Mouse (Mus musculus): Measurements from ENCODE around the gene Galnt10. TPM values are rescaled to one million over a fixed set of nuclear protein-coding genes. Genes with fewer than 3 reads are reported as not detected.

Galnt10 gene
- total and polyA plus RNA-seq, 3 experiments = 17.5 to 41.2 (median 21.4) TPM

- peak; percentile 87 for DNase-seq (ENCODE audit: low spot score)
- Histone ChIP-seq H3K4me3 (ENCODE audit: low read depth, low read length) (peak overlapping the region; percentile 61; the same call in 1 of the 2 replicates), H3K4me1 (ENCODE audit: insufficient read depth, low read depth, low read length) (peaks cover 79% of the 10 kb centered on the region), H3K27me3 (ENCODE audit: insufficient read depth, low read length) (no peaks in the 10 kb centered on the region), H3K36me3 (replicated peaks) (peaks cover 68% of the 10 kb centered on the region), H3K9me3 (replicated peaks) (no peaks in the 10 kb centered on the region)
- ATAC-seq (ENCODE audit: extremely low read depth, insufficient number of reproducible peaks, low FRiP score, poor library complexity, severe bottlenecking) = peak; percentile 77
- no peak for TF ChIP-seq TAL1 (conservative IDR thresholded peaks at IDR 0.05; ENCODE audit: low read depth, low read length)
- TF ChIP-seq GATA2 (IDR thresholded peaks at IDR 0.05; ENCODE audit: borderline replicate concordance, low read depth, low read length) = no peak
- no peak for TF ChIP-seq GATA1 (IDR thresholded peaks at IDR 0.05; ENCODE audit: borderline replicate concordance, low read length)
- TF ChIP-seq POLR2AphosphoS5 (IDR thresholded peaks at IDR 0.05; ENCODE audit: insufficient replicate concordance, low read depth, low read length) = no peak
- no peak for TF ChIP-seq CTCF (IDR thresholded peaks at IDR 0.05; ENCODE audit: low read depth, low read length)
These were observed 40.6 kb downstream of the Galnt10 start for GRCm38 (mm10) chr11:57685689-57686454.

DNA sequence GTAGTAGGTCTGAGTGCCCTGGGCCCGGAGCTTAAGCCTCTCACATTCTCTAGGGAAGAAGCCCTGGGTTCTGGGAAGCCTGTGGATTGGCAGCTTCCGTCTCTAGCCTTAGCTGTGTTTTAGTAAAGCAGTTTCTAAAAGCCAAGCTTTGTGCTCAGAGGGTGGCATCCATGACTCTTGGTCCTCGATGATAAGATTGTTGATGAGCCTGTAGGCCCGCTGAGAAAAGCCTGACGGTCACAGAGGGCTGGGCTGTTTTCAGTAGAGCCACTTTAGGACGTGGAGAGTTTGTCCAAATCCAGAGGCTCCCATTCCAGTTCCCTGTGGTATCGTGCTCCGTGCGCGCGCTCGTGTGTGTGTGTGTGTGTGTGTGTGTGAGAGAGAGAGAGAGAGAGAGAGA, 41.6 kb downstream of the Galnt10 start:
- no peak for ATAC-seq (ENCODE audit: extremely low read depth, insufficient number of reproducible peaks, low FRiP score, poor library complexity, severe bottlenecking)
- peaks cover 65% of the 10 kb centered on the region for H3K36me3 ChIP-seq (replicated peaks)
- H3K4me1 ChIP-seq (ENCODE audit: insufficient read depth, low read depth, low read length) = peaks cover 75% of the 10 kb centered on the region
- no peaks in the 10 kb centered on the region for H3K27me3 ChIP-seq (ENCODE audit: insufficient read depth, low read length)
- TF ChIP-seq TAL1 (conservative IDR thresholded peaks at IDR 0.05; ENCODE audit: low read depth, low read length) = no peak
- no peak for TF ChIP-seq GATA1 (IDR thresholded peaks at IDR 0.05; ENCODE audit: borderline replicate concordance, low read length)
- TF ChIP-seq GATA2 (IDR thresholded peaks at IDR 0.05; ENCODE audit: borderline replicate concordance, low read depth, low read length) = no peak
- H3K9me3 ChIP-seq (replicated peaks) = no peaks in the 10 kb centered on the region
- peak overlapping the region; percentile 40; the same call in 1 of the 2 replicates for H3K4me3 ChIP-seq (ENCODE audit: low read depth, low read length)
- no peak for DNase-seq (ENCODE audit: low spot score)

- ATAC-seq (ENCODE audit: extremely low read depth, insufficient number of reproducible peaks, low FRiP score, poor library complexity, severe bottlenecking) = no peak
- H3K4me3 ChIP-seq (ENCODE audit: low read depth, low read length) = no peak overlapping the region
- H3K4me1 ChIP-seq (ENCODE audit: insufficient read depth, low read depth, low read length) = peaks cover 71% of the 10 kb centered on the region
- no peak for DNase-seq (ENCODE audit: low spot score)
- H3K36me3 ChIP-seq (replicated peaks) = peaks cover 67% of the 10 kb centered on the region
- H3K9me3 ChIP-seq (replicated peaks) = no peaks in the 10 kb centered on the region
- no peaks in the 10 kb centered on the region for H3K27me3 ChIP-seq (ENCODE audit: insufficient read depth, low read length)
- TF ChIP-seq GATA2 (IDR thresholded peaks at IDR 0.05; ENCODE audit: borderline replicate concordance, low read depth, low read length) = no peak
- no peak for TF ChIP-seq CTCF (IDR thresholded peaks at IDR 0.05; ENCODE audit: low read depth, low read length)
- TF ChIP-seq TAL1 (conservative IDR thresholded peaks at IDR 0.05; ENCODE audit: low read depth, low read length) = no peak
- no peak for TF ChIP-seq POLR2AphosphoS5 (IDR thresholded peaks at IDR 0.05; ENCODE audit: insufficient replicate concordance, low read depth, low read length)
These were observed 42.0 kb downstream of the Galnt10 start for GRCm38 (mm10) chr11:57687258-57687657.

DNA sequence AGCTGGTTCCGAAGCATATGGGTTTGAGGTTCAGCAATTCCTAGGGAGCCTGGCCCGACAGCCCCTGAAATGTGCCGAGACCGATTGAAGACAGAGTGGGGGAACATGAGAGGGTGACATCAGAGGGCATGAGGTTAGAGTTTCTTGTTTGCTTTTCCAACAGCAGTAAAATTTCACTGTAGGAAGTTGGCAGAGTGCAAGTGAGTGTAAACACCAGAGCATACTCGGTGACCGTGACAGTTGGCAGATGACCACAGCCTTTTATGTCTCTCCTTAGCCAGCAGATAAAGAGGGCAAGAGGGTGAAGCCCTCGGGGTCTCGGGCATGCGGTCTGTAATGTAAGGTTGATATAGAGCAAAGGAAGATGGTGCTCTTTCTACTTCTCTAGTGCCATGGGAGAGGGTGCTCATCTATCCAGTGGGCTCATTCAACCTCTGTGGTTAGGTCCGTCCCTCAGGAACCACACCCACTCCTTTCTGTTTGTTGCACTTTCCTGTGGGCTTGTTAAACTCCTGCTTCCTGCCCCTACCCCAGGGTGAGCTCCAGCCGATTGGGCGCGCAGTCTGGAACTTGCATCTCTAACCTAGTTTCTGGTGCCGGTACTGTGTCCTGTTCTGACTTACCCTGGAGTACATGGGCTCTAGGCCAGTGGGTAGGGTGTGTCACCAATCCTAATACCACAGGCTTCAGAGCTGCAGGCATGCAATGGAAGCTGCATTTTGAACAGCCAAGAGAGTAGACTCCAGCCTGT, 43.1 kb downstream of the Galnt10 start:
- Histone ChIP-seq H3K9me3 (replicated peaks) (no peaks in the 10 kb centered on the region), H3K36me3 (replicated peaks) (peaks cover 69% of the 10 kb centered on the region), H3K4me1 (ENCODE audit: insufficient read depth, low read depth, low read length) (peaks cover 72% of the 10 kb centered on the region), H3K4me3 (ENCODE audit: low read depth, low read length) (no peak overlapping the region), H3K27me3 (ENCODE audit: insufficient read depth, low read length) (no peaks in the 10 kb centered on the region)
- DNase-seq (ENCODE audit: low spot score) (no peak), ATAC-seq (ENCODE audit: extremely low read depth, insufficient number of reproducible peaks, low FRiP score, poor library complexity, severe bottlenecking) (no peak)
- TF ChIP-seq TAL1 (conservative IDR thresholded peaks at IDR 0.05; ENCODE audit: low read depth, low read length) (no peak), GATA1 (IDR thresholded peaks at IDR 0.05; ENCODE audit: borderline replicate concordance, low read length) (no peak), CTCF (IDR thresholded peaks at IDR 0.05; ENCODE audit: low read depth, low read length) (no peak), POLR2AphosphoS5 (IDR thresholded peaks at IDR 0.05; ENCODE audit: insufficient replicate concordance, low read depth, low read length) (no peak), GATA2 (IDR thresholded peaks at IDR 0.05; ENCODE audit: borderline replicate concordance, low read depth, low read length) (no peak)

- no peak for ATAC-seq (ENCODE audit: extremely low read depth, insufficient number of reproducible peaks, low FRiP score, poor library complexity, severe bottlenecking)
- DNase-seq (ENCODE audit: low spot score) = no peak
- H3K36me3 ChIP-seq (replicated peaks) = peaks cover 74% of the 10 kb centered on the region
- H3K27me3 ChIP-seq (ENCODE audit: insufficient read depth, low read length) = no peaks in the 10 kb centered on the region
- H3K4me1 ChIP-seq (ENCODE audit: insufficient read depth, low read depth, low read length) = peaks cover 57% of the 10 kb centered on the region
- H3K9me3 ChIP-seq (replicated peaks) = no peaks in the 10 kb centered on the region
- H3K4me3 ChIP-seq (ENCODE audit: low read depth, low read length) = no peak overlapping the region
- TF ChIP-seq TAL1 (conservative IDR thresholded peaks at IDR 0.05; ENCODE audit: low read depth, low read length) (no peak), GATA1 (IDR thresholded peaks at IDR 0.05; ENCODE audit: borderline replicate concordance, low read length) (no peak), CTCF (IDR thresholded peaks at IDR 0.05; ENCODE audit: low read depth, low read length) (no peak), GATA2 (IDR thresholded peaks at IDR 0.05; ENCODE audit: borderline replicate concordance, low read depth, low read length) (no peak), POLR2AphosphoS5 (IDR thresholded peaks at IDR 0.05; ENCODE audit: insufficient replicate concordance, low read depth, low read length) (no peak)
These were observed 44.6 kb downstream of the Galnt10 start for GRCm38 (mm10) chr11:57689811-57690210.

- Histone ChIP-seq H3K36me3 (replicated peaks) (peaks cover 79% of the 10 kb centered on the region), H3K4me1 (ENCODE audit: insufficient read depth, low read depth, low read length) (peaks cover 48% of the 10 kb centered on the region), H3K4me3 (ENCODE audit: low read depth, low read length) (no peak overlapping the region), H3K9me3 (replicated peaks) (no peaks in the 10 kb centered on the region), H3K27me3 (ENCODE audit: insufficient read depth, low read length) (no peaks in the 10 kb centered on the region)
- TF ChIP-seq POLR2AphosphoS5 (IDR thresholded peaks at IDR 0.05; ENCODE audit: insufficient replicate concordance, low read depth, low read length) = no peak
- TF ChIP-seq CTCF (IDR thresholded peaks at IDR 0.05; ENCODE audit: low read depth, low read length) = no peak
- no peak for TF ChIP-seq GATA1 (IDR thresholded peaks at IDR 0.05; ENCODE audit: borderline replicate concordance, low read length)
- TF ChIP-seq TAL1 (conservative IDR thresholded peaks at IDR 0.05; ENCODE audit: low read depth, low read length) = no peak
- no peak for TF ChIP-seq GATA2 (IDR thresholded peaks at IDR 0.05; ENCODE audit: borderline replicate concordance, low read depth, low read length)
- DNase-seq (ENCODE audit: low spot score) (no peak), ATAC-seq (ENCODE audit: extremely low read depth, insufficient number of reproducible peaks, low FRiP score, poor library complexity, severe bottlenecking) (no peak)
These were observed 45.6 kb downstream of the Galnt10 start for GRCm38 (mm10) chr11:57690836-57691235.

Measured in G1E (cell line).